Mouse (Mus musculus) kidney, adult 2 months (tissue): ENCODE results near the gene Wnt9a.

Experiments
- CTCF ChIP-seq: fragments of 200-500 bp; conservative IDR thresholded peaks from 2 replicates; pipeline ENCODE4 v1.5.1; 2011; ENCODE audit warnings: low read depth, mild to moderate bottlenecking, control low read depth, low read length, moderate library complexity, mixed read lengths; ENCODE audit not compliant: insufficient read depth, insufficient read length
- POLR2A ChIP-seq: fragments of 200-500 bp; IDR thresholded peaks from one replicate; pipeline ENCODE4 v1.6.1; 2011; ENCODE audit warnings: low read depth, low read length, control low read depth

DNA sequence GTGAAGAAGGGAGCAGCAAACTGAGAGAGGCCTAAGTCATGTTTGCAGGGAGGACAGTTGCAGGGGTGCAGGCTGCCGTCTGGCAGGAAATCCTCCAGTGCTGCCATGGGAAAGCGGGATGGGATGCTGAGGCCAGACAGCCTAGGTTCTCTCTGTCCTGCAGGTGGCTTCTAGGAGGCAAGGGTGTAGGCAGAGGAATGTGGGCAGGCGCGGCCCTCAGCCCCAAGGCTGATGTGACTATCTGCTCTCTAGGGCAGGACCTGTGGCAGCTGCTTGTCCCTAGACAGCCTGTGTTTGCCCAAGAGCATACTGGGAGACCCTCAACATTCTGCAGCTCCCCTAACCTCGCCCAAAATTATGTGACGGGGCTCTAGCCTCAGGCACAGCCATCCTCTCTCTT lies 40.0 kb upstream of the Wnt9a start:
- no peak for TF ChIP-seq CTCF
- no peak for TF ChIP-seq POLR2A
